Mouse (Mus musculus) testis, adult 2 months (tissue): ENCODE data around the gene Cactin. TPM values are rescaled to one million over a fixed set of nuclear protein-coding genes. Genes with fewer than 3 reads are reported as not detected.

Experiments
- H3K27ac ChIP-seq: fragments of 200-500 bp; 2 replicates; pipeline ENCODE4 v1.5.1; 2012; ENCODE audit warnings: low read depth, low read length; ENCODE audit not compliant: control insufficient read depth, insufficient read depth
- H3K27me3 ChIP-seq: fragments of 200-500 bp; 2 replicates; pipeline ENCODE4 v1.6.1; 2012; ENCODE audit warnings: mild to moderate bottlenecking, low read length, moderate library complexity; ENCODE audit not compliant: control insufficient read depth, insufficient read depth
- H3K36me3 ChIP-seq: fragments of 200-500 bp; 2 replicates; pipeline ENCODE4 v1.6.1; 2012; ENCODE audit warnings: mild to moderate bottlenecking, low read length; ENCODE audit not compliant: control insufficient read depth, insufficient read depth
- H3K4me1 ChIP-seq: fragments of 200-500 bp; 2 replicates; pipeline ENCODE4 v1.6.1; 2012; ENCODE audit warnings: low read length; ENCODE audit not compliant: control insufficient read depth, insufficient read depth
- H3K4me3 ChIP-seq: fragments of 200-500 bp; 2 replicates; pipeline ENCODE4 v1.5.1; 2012; ENCODE audit warnings: low read depth, mild to moderate bottlenecking, low read length, moderate library complexity, mixed read lengths; ENCODE audit not compliant: control insufficient read depth
- CTCF ChIP-seq: fragments of 200-500 bp; IDR thresholded peaks from 2 replicates; pipeline ENCODE4 v1.5.1; 2012; ENCODE audit warnings: low read depth, mild to moderate bottlenecking, inconsistent platforms, low read length, moderate library complexity; ENCODE audit not compliant: control insufficient read depth, insufficient read depth, insufficient replicate concordance
- POLR2A ChIP-seq: fragments of 200-500 bp; IDR thresholded peaks from 2 replicates; pipeline ENCODE4 v1.6.1; 2012; ENCODE audit warnings: low read depth, mild to moderate bottlenecking, inconsistent platforms, low read length, moderate library complexity; ENCODE audit not compliant: control insufficient read depth
- polyA plus RNA-seq: library from polyadenylated mRNA; depleted of rRNA; stranded (reverse); fragments of >200 nt; gene quantifications from 2 replicates; pipeline ENCODE4 v1.2.3, GENCODE M21; 2012

Gene Cactin
- polyA plus RNA-seq, 1 experiment, result 13.4 TPM

DNA sequence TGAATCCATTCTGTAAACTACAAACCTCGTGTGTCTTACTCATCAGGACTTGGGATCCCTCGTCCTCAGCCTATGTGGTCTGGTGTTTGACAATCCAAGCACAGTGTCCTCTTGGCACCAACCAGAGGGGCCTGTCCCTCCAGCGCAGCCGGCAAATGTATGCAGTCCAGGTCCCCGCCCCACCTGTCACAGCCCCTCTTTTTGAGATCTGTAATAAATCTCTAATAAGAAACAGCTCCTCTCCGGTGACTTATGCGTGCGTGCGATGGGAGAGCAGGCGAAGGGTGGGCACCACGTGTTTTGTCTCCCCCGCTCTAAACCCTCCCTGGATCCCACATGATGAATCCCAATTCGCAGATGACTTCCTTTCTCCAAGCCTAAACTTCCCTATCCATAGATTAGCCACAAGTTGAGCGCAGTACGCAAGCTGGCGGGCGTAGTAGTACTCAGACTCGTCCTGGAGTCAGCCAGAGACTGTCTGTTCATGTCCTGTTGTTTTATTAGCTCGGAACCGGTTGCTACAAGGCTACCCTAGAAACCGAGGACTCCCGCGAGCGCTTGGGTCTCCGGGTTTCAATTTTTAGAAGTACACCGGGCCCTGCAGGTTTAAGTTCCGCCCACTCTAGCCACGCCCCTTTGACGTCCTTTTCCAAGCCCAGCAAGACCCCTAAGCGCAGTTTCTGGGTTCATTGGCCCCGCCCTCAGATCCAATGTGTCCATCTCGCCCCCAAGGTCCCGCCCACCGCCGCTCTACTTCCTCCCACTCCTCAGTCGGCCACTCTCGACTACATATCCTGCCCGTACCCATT, 958 bp upstream of the Cactin start:
- Histone ChIP-seq H3K4me3 (peak overlapping the region; percentile 98), H3K27ac (peak overlapping the region; percentile 94), H3K27me3 (no peaks in the 10 kb centered on the region), H3K36me3 (no peaks in the 10 kb centered on the region; the same call in 1 of the 2 replicates), H3K4me1 (peaks cover 13% of the 10 kb centered on the region)
- TF ChIP-seq CTCF (no peak), POLR2A (no peak)

DNA sequence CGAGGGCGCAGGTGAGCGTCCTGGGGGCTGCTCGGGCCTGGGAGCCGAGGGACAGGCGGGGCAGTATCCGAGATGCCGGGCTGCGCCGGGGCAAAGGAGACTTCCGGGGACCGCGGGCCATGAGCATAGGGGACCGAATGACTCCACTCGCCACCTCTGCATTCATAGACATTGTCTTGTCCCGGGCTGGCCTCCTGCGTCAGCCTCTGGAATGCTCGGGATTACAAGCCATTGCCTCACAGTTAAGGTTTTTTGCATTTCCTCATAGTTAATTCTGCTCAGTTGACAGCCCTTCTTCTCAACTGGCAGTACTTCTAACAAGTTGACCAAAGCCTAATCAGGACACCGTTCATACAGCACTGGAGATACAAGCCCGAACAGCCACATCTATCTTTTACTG, 533 bp downstream of the Cactin start:
- Histone ChIP-seq H3K27me3 (no peaks in the 10 kb centered on the region), H3K4me1 (peaks cover 13% of the 10 kb centered on the region), H3K27ac (peak overlapping the region; percentile 94), H3K4me3 (peak overlapping the region; percentile 98), H3K36me3 (no peaks in the 10 kb centered on the region; the same call in 1 of the 2 replicates)
- TF ChIP-seq CTCF (no peak), POLR2A (no peak)

DNA sequence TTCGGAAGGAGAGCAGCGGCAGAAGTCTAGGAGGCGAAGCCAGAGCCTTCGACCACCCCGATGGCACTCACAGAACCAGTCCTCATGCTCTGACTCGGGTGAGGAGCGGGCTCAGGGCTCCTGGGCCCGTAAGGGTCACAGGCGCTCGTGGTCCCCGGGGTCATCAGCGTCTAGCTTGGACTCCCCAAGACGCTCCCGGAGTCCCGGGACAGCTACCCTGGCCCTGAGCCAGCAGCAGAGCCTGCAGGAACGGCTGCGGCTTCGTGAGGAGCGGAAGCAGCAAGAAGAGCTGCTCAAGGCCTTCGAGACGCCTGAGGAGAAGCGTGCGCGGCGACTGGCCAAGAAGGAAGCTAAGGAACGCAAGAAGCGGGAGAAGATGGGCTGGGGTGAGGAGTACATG, 1.5 kb downstream of the Cactin start:
- H3K36me3 ChIP-seq, result no peaks in the 10 kb centered on the region; the same call in 1 of the 2 replicates

DNA sequence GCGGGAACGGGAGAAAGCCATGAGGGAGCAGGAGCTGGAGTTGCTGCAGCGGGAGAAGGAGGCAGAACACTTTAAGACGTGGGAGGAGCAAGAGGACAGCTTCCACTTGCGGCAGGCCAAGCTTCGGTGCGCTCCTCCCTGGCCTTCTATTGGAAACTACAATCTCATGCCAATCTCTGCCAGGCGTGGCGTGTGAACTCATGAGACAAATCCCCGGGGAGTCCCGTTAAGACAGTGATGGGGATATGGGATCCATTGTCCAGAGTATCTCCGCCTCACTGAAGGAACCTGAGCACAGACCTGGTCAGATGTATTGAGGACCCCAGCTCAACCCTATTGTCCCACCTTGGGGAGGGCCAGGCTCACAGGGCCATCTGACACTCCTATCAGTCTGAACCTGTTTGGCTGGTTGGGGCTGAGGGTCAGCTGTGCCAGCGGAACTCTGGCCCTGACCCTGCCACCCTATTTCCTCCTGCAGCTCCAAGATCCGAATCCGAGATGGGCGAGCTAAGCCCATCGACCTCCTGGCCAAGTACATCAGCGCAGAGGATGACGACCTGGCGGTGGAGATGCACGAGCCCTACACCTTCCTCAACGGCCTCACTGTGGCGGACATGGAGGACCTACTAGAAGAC, 2.4 kb downstream of the Cactin start:
- peaks cover 13% of the 10 kb centered on the region for H3K4me1 ChIP-seq
- no peaks in the 10 kb centered on the region for H3K27me3 ChIP-seq
- H3K27ac ChIP-seq, result no peak overlapping the region
- no peaks in the 10 kb centered on the region; the same call in 1 of the 2 replicates for H3K36me3 ChIP-seq
- no peak overlapping the region for H3K4me3 ChIP-seq
- TF ChIP-seq POLR2A, result no peak
- no peak for TF ChIP-seq CTCF

More for the DNA sequence above, 1.5 kb downstream of the Cactin start:
- Histone ChIP-seq H3K4me3 (no peak overlapping the region), H3K27me3 (no peaks in the 10 kb centered on the region), H3K27ac (no peak overlapping the region), H3K4me1 (peaks cover 13% of the 10 kb centered on the region)
- TF ChIP-seq CTCF (no peak), POLR2A (no peak)

DNA sequence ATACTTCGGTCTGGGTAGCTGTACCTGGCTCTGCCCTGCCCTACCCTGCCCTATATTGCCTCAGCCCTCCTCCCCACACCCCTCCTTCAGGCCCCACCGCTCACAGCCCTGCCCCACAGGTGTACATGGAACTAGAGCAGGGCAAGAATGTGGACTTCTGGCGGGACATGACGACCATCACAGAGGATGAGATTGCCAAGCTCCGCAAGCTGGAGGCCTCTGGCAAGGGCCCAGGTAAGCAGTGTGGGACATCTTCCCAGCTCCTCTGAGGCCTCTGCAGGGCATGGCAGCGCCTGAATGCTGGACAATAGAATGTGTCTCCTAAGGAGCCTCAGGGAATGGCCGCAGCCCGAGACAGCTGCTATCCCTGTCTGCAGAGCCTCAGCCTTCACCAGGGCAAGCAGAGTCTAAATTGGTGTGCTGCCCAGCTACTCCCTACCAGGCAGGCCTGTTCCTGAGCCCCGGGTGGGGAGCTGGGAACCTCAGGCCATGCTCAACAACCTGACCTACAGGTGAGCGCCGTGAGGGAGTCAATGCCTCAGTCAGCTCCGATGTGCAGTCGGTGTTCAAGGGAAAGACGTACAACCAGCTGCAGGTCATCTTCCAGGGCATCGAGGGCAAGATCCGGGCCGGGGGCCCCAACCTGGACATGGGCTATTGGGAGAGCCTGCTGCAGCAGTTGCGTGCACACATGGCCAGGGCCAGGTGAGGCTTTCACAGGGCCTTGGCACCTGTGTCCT, 3.1 kb downstream of the Cactin start:
- H3K27ac ChIP-seq, result no peak overlapping the region
- TF ChIP-seq POLR2A (no peak), CTCF (no peak)
- H3K4me3 ChIP-seq, result no peak overlapping the region
- peaks cover 9% of the 10 kb centered on the region for H3K4me1 ChIP-seq
- no peaks in the 10 kb centered on the region; the same call in 1 of the 2 replicates for H3K36me3 ChIP-seq
- no peaks in the 10 kb centered on the region for H3K27me3 ChIP-seq

DNA sequence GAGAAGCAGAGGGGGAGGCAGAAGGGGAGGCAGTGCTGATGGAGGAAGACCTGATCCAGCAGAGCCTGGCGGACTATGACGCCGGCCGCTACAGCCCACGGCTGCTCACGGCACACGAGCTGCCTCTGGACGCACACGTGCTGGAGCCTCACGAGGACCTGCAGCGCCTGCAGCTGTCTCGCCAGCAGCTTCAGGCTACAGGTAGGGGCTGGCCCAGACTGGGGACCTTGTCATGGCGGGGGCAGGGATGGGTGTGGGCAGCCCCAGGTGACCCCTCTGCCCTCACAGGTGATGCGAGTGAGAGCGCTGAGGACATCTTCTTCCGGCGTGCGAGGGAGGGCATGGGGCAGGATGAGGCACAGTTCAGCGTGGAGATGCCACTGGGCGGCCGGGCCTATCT, 4.3 kb downstream of the Cactin start:
- H3K4me1 ChIP-seq, result no peaks in the 10 kb centered on the region; the same call in none of the 2 replicates
- TF ChIP-seq CTCF (no peak), POLR2A (no peak)

DNA sequence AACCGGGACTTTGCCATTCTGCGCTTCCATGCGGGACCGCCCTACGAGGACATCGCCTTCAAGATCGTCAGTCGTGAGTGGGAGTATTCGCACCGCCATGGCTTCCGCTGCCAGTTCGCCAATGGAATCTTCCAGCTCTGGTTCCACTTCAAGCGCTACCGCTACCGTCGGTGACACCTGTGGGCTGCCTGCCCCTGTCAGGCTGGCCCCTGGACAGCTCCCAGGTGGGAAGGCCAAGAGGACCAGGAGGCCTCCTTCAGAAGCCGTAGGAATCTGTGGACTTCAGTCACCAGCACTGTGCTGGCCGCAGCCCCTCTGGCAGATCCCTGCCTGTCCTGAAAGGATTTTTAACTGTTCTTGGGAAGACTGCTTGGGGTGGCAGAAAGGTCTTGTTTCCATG, 4.9 kb downstream of the Cactin start:
- Histone ChIP-seq H3K27me3 (no peaks in the 10 kb centered on the region), H3K36me3 (no peaks in the 10 kb centered on the region; the same call in 1 of the 2 replicates), H3K4me1 (no peaks in the 10 kb centered on the region; the same call in none of the 2 replicates), H3K4me3 (no peak overlapping the region), H3K27ac (no peak overlapping the region)
- TF ChIP-seq POLR2A (no peak), CTCF (no peak)

More for the DNA sequence above, 4.3 kb downstream of the Cactin start:
- no peak overlapping the region for H3K4me3 ChIP-seq
- H3K36me3 ChIP-seq, result no peaks in the 10 kb centered on the region; the same call in 1 of the 2 replicates
- no peaks in the 10 kb centered on the region for H3K27me3 ChIP-seq
- H3K27ac ChIP-seq, result no peak overlapping the region
